In the genomic region with DNA sequence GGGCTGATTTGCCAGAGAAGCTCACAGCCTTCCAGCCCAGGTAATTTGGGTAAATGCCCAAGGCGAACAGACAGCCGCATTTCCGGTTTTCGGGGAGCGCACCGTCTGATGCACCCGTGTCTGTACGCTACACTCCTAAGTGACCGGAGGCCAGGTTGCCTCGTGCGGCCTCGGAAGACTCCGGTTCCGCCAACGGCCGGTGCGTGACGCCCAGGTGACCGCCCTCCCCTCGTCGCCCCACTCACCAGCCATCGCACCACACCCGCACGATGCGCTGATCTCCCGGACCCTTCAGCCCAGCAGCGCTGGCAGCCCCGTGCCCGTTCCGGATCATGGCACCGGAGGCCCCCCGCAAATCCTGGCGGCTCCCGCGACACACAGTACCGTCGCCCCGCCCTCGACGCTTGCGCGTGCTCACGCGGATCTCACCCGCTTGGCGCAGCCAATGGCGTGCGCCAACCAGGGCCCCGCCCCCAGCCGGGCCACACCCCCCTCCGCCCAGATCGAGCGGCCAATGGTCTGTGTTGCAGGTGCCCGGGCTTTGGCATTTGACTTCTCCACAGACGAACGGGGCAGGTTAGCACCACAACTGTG, we compare ENCODE assay signal across 7 mouse cellular contexts. TPM values are rescaled to one million over a fixed set of nuclear protein-coding genes. Genes with fewer than 3 reads are reported as not detected.
A peak's percentile ranks its signal among the peaks of the same experiment; 100 is the strongest.
DNase-seq lines count a peak whose midpoint lies in the region; ATAC-seq lines count a peak whose summit lies in the region.

Pcyt2 (minus strand) TSS at position 418 of the 594 bp plus-strand sequence.

- H3K27ac ChIP-seq in embryonic facial prominence, embryonic 11.5 days (replicated peaks; ENCODE audit: low read depth, low read length), result peak within 1 kb of the TSS; percentile 20; the same call in 1 of the 2 replicates
- no peak within 1 kb of the TSS for H3K27ac ChIP-seq in limb, embryonic 11.5 days (replicated peaks; ENCODE audit: low read depth, low read length)
- peak within 1 kb of the TSS; percentile 83 for H3K27ac ChIP-seq in midbrain, embryonic 14.5 days (replicated peaks; ENCODE audit: low read depth, low read length)

- ATAC-seq in embryonic facial prominence, embryonic 11.5 days (replicated peaks; ENCODE audit: insufficient number of reproducible peaks, low FRiP score, low TSS enrichment, low read depth), result peak; percentile 91
- peak; percentile 90 for ATAC-seq in limb, embryonic 11.5 days (ENCODE audit: insufficient number of reproducible peaks, low FRiP score, low TSS enrichment, low read depth)
- peak; percentile 94 for ATAC-seq in midbrain, embryonic 14.5 days (ENCODE audit: low FRiP score, low TSS enrichment)

- DNase-seq in adrenal gland, postnatal 14 days, result peak; percentile 97
- peak; percentile 94 for DNase-seq in embryonic facial prominence, embryonic 11.5 days (ENCODE audit: low spot score)
- DNase-seq in heart, adult 11 months, result peak; percentile 99
- DNase-seq in kidney, adult 18-20 months, result peak; percentile 95
- DNase-seq in limb, embryonic 11.5 days (ENCODE audit: low spot score), result peak; percentile 92
- DNase-seq in midbrain, embryonic 14.5 days, result peak; percentile 97
- peak; percentile 86 to 93 for DNase-seq in spleen, adult 18-20 months

- H3K9me3 ChIP-seq in embryonic facial prominence, embryonic 11.5 days (replicated peaks; ENCODE audit: control insufficient read depth, low read length), result no peaks in the 10 kb centered on the region
- H3K9me3 ChIP-seq in limb, embryonic 11.5 days (ENCODE audit: control insufficient read depth, low read length), result no peaks in the 10 kb centered on the region
- H3K9me3 ChIP-seq in midbrain, embryonic 14.5 days (ENCODE audit: control insufficient read depth, low read length), result no peaks in the 10 kb centered on the region

- H3K36me3 ChIP-seq in embryonic facial prominence, embryonic 11.5 days (replicated peaks; ENCODE audit: control insufficient read depth, insufficient read depth, low read depth, low read length), result peaks cover 6% of the 10 kb centered on the region
- H3K36me3 ChIP-seq in limb, embryonic 11.5 days (ENCODE audit: control insufficient read depth, insufficient read depth, low read length), result peaks cover 20% of the 10 kb centered on the region
- peaks cover 65% of the 10 kb centered on the region for H3K36me3 ChIP-seq in midbrain, embryonic 14.5 days (ENCODE audit: control insufficient read depth, insufficient read depth, low read length)

- H3K4me2 ChIP-seq in embryonic facial prominence, embryonic 11.5 days (ENCODE audit: low read depth, low read length), result peak within 1 kb of the TSS; percentile 85
- H3K4me2 ChIP-seq in limb, embryonic 11.5 days (ENCODE audit: low read depth, severe bottlenecking), result peak within 1 kb of the TSS; percentile 84
- peak within 1 kb of the TSS; percentile 72 for H3K4me2 ChIP-seq in midbrain, embryonic 14.5 days (ENCODE audit: low read length)

- no peaks in the 10 kb centered on the region for H3K4me1 ChIP-seq in embryonic facial prominence, embryonic 11.5 days (ENCODE audit: control insufficient read depth, insufficient read depth, low read length)
- peaks cover 11% of the 10 kb centered on the region for H3K4me1 ChIP-seq in limb, embryonic 11.5 days (ENCODE audit: control insufficient read depth, insufficient read depth, low read length)
- peaks cover 7% of the 10 kb centered on the region for H3K4me1 ChIP-seq in midbrain, embryonic 14.5 days (ENCODE audit: control insufficient read depth, insufficient read depth, low read length)

- peak within 1 kb of the TSS; percentile 75 for H3K4me3 ChIP-seq in embryonic facial prominence, embryonic 11.5 days (ENCODE audit: low read depth, low read length)
- H3K4me3 ChIP-seq in limb, embryonic 11.5 days (ENCODE audit: low read depth, low read length), result peak within 1 kb of the TSS; percentile 72
- H3K4me3 ChIP-seq in midbrain, embryonic 14.5 days (replicated peaks; ENCODE audit: low read depth, low read length), result peak within 1 kb of the TSS; percentile 62

- peak within 1 kb of the TSS; percentile 74 for H3K9ac ChIP-seq in embryonic facial prominence, embryonic 11.5 days (replicated peaks; ENCODE audit: low read length)
- peak within 1 kb of the TSS; percentile 76 for H3K9ac ChIP-seq in limb, embryonic 11.5 days (ENCODE audit: low read length)
- peak within 1 kb of the TSS; percentile 75 for H3K9ac ChIP-seq in midbrain, embryonic 14.5 days (replicated peaks; ENCODE audit: low read length)

- H3K27me3 ChIP-seq in embryonic facial prominence, embryonic 11.5 days (ENCODE audit: control insufficient read depth, insufficient read depth, low read length), result no peaks in the 10 kb centered on the region
- no peaks in the 10 kb centered on the region for H3K27me3 ChIP-seq in limb, embryonic 11.5 days (ENCODE audit: control insufficient read depth, insufficient read depth, low read length)
- H3K27me3 ChIP-seq in midbrain, embryonic 14.5 days (ENCODE audit: control insufficient read depth, insufficient read depth, low read length), result no peaks in the 10 kb centered on the region

- under 1% methylated on average over 56 of the region's 56 CpGs for WGBS in embryonic facial prominence, embryonic 11.5 days
- WGBS in limb, embryonic 11.5 days, result under 1% methylated on average over 55 of the region's 56 CpGs
- WGBS in midbrain, embryonic 14.5 days, result under 1% methylated on average over 56 of the region's 56 CpGs

RNA-seq across cellular contexts. Expression of gene Pcyt2, which starts in this region (rescaled TPM):
- total RNA-seq in adrenal gland, postnatal 14 days (2021), result 148 and 187 TPM in 2 replicates
- 75.3 and 76.9 TPM in 2 replicates for polyA plus RNA-seq in embryonic facial prominence, embryonic 11.5 days (2014; fragmentation: Nextera tagmentation; extraction: Ambion mirVana)
- polyA plus RNA-seq in limb, embryonic 11.5 days (2014; fragmentation: Nextera tagmentation; extraction: Ambion mirVana), result 105 and 111 TPM in 2 replicates
- polyA plus RNA-seq in midbrain, embryonic 14.5 days (2014; fragmentation: Nextera tagmentation; extraction: Ambion mirVana), result 148 and 181 TPM in 2 replicates
